Mouse (Mus musculus) cerebellum, adult 11 months (tissue): Measurements from ENCODE around the gene Trim60.

Experiments
- DNase-seq: peaks from one replicate; pipeline ENCODE4 v3.0.0; 2022

The Trim60 gene

DNA sequence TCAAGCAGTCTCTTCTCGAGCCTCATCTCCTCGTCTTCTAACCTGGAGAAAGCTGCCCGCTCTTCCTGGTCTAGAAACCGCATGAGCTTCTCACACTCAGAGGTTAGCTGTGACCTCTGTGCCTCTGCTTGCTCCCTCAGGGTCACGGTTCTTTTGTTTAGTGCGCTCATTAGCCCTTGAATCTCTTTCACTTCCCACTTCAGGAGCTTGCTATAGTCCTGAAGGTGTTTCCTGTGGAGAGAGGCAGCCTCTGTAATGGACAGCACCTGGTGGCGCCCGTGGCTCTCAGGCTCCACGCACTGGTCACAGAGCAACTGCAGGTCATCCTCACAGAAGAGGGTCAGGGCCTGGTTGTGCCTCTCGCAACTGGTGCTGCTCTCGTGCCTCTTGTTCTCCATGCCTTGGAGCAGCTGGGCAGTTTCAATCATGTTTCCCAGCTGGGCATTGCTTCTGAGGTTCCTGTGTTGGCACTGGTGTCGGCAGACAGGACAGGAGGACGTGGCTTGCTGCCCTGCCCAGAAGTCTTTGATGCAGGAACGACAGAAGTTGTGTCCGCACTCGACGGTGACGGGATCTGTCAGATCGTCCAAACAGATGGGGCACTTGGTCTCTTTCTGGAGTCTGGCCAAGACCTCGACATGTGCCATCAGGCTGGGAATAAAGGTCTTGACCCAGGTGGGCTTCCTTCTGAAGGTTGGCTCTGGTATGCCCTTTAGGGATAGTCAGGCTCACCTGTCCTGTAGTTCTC is 35.1 kb downstream of the Trim60 start:
- peak; percentile 3 for DNase-seq

DNA sequence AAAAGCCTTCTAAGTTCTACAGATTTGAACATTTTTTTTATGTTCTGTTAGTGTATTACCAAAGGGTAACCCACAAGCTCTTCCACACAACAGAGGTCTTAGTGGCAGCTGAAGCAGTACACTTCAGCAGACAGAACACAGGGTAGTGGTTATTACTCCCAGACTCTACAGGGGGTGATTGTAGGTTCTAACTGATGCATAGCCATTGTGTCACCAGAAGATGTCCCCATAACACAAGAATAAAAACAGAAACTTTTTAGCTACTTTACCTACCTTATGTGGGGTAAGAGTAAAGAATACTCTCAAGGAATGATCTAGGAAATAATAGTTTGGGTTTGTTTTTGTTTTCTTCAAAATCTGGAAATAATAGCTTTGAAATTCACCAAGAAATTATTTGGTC is 55.5 kb downstream of the Trim60 start:
- DNase-seq: no peak

DNA sequence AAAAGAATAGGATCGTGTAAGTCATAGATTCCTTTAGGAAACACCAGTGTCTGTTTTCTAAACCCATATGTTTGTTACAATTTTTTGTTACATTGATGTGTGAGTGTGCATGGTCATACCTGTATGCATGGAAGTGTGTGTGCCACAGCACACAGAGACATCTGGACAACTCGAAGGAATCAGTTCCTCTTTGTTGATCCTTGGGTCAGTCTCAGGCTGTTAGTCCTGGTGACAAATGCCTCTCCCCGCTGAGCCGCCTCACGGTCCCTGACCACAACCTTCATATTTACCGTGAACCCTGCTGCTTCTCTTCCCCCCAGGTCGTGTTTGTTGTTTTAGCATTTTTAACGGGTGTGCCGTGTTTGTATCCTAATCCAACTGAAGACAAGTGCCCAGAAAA is 59.4 kb downstream of the Trim60 start:
- DNase-seq: no peak

DNA sequence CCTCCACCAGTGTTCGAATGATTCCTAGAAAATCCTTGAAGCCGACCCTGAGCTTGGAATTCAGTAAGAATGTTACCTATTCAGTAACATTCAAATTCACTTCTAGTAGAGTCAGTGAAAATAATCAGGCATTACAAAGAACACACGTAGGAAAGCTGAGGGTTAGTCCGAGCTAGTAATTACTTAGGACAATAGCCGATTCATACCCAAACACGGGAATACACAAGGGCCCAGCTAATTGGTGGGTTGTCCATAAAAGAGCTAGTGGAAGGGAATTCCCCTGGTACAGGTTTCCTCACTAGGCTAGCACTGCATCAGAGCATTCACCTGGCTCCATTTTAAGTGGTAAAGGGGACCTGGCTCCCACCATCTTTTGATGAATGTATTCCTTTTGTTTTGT is 66.3 kb downstream of the Trim60 start:
- DNase-seq: no peak
